Mouse (Mus musculus) heart, adult 9 months (tissue): ENCODE results near the gene Oprd1.
A peak's percentile ranks its signal among the peaks of the same experiment; 100 is the strongest.

Experiments used
- DNase-seq, 2 experiments: peaks; one replicate each; pipeline ENCODE4 v3.0.0; 2022; ENCODE audit warnings: low spot score in 2 of 2

The Oprd1 gene

DNA sequence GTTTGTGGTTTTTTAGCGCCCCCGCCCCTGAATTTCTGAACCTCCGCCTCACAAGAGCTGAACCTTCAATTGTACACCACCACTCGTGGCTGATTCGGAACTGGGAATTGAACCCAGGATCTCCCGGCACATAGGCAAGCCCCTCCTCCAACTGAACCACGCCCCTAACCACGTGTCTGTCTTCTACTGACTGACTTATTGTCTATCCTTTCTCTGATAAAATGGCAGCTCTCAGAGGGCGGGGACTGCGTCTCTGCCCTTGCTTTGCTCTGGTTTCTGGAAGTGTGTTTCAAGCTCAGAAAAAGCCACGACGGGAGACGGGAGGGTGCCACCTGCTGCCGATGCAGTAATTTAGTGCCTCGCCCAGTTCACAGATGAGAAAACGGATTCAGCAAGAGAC lies 10.4 kb downstream of the Oprd1 start:
- DNase-seq = no peak

DNA sequence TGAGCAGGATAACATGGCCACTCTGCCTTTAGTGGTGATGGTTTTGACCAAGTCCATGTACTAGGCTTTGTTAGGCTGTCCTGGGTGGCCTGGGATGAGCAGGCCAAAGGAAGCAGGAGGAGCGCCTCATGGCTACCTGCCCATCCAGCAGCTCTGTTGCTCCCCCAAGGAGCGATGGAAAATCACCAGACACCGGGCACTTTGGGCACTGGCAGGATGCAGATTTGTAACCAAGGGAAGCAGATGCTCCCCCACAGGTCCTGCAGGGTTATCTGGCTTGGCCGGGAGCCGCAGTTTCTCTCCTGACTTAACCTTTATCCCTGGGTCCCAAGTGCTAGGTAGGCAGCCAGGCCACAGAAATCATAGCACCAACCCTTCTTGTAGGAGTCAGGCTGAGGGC lies 10.9 kb downstream of the Oprd1 start:
- no peak for DNase-seq

DNA sequence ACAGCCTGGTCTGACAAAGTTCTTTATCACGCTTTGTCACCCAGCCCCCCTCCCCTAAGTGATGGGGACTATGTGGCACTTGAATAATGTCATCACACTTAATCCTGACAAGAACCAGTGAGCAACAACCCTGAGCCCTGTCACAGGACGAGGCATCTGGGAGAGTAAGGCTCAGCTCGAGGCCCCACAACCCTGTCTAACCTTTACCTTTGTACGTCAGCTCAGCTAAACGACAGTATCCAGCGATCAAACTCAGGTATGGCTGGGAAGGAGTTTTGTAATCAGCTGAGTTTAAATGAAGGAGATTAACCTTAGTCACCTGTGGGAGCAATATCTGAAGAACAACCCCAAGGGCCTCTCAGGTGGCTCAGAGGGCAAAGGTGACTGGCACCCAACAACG lies 12.0 kb downstream of the Oprd1 start:
- no peak for DNase-seq

DNA sequence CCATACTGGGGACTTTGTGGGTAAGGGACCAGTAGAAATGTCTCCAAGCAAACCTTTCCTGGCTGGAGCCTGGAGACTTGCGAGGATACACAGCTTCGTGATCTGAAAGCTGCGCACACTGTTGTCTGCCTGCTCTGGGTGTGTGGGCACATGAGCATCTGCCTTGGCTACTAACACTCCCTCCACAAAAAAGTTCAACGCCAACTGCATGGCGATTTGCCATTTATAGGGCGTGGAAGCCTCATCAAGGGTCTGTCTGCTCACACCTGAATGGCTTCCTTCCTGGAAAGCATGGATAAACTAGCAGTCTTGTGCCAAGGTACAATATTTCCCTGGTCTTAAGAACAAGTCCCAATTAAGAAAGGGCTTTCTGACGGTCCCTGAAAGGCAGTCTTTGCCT lies 12.5 kb downstream of the Oprd1 start:
- no peak for DNase-seq

DNA sequence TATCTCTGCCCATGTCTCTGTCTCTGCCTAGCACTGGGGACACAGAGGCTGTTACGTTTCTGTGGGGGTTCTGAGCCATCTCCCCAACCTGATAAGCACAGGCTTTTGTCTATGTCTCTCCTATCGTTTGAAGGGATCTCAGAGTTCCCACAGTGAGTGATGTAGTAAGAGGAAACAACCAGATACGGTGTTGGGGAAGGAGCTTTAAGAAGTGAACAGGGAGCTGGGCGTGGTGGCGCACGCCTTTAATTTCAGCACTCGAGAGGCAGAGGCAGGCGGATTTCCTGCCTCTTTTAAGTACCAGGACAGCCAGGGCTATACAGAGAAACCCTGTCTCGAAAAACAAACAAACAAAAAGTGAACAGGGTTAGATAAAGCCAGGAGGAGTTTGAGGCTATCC lies 13.2 kb downstream of the Oprd1 start:
- DNase-seq = no peak

DNA sequence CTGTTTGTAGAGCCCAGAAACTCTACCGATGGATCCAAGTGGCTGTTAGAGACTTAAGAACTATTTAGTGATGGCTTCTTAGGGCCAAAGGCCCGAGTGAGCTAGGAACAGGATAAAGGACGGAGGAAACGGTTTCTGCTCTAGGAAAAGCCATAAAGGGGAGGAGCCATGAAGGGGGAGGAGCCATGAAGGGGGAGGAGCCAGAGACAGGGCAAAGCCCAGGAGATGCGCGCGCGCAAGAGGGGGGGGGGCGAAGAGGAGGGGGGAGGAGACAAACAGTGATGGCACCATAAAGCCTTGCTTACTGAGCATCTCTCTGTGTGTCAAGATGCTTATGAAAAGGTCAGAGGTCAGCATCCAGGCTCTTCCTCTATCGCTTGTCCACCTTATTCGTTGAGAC lies 13.6 kb downstream of the Oprd1 start:
- DNase-seq = no peak

DNA sequence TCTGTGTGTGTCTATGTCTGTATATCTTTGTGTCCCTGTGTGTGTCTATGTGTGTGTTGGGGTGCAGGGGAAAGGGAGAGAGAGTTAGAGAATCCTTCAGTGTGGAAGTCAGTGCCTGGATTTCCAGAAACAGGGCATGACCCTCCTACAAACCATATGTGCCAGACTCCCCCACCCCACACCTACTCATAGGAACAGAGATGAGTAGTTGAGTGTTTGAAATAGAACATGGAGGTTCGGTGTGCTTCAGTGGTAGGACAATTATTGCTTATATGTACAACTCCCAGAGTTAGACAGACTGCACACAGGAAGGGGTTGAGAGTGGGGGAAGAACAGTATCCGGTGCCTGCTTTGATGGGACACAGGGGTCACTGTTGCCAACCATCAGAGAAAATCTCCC lies 14.2 kb downstream of the Oprd1 start:
- DNase-seq = no peak

DNA sequence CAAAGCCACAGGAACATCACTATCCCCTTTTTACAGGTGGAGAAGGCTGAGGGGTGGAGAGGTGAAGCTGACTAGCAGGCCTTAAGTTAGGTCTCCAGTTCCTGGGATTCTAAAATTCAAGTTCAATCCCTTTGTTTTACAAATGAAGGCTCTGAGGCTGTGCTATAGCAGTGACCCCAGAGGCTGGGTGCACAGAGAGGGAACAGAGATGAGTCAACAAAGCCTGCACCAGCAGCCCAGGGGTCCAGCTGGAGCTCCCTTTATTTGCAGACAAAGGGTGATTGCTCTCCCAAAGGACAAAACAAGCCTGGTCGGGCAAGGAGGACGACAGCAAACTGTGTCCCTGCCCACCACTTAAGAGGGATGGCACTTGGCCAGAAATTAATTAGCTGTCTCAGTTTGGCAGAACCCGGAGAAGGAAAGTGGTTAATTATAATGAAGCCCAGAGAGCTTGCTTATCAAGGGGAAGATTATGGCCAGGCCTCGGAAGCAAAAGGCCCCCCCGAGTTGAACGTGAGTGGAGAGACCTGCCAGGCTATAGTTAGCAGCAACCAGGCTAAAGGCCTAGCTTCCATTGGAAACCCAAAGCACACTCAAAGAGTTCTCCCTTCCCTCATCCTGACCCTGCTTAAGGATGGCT lies 15.2 kb downstream of the Oprd1 start:
- peak; percentile 42 to 44 for DNase-seq

DNA sequence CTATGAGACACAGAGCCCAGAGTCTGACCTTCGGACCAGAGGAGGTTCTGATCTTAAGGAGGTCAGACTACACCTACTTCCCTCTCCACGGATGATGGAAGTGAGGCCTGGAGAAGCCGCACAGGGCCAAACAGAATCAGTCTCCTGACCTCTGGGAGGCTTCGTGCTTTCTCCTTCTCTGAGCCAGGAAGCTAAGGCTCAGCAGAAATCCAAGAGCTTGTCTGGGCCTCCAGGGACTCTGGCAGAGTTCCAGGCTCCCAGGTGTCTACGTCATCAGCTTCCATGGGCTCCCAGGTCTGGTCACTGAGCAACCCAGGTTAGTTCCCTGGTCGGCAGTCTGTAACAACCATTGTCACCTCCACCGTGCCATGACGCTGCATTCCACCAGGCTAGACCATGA lies 17.2 kb downstream of the Oprd1 start:
- no peak for DNase-seq

DNA sequence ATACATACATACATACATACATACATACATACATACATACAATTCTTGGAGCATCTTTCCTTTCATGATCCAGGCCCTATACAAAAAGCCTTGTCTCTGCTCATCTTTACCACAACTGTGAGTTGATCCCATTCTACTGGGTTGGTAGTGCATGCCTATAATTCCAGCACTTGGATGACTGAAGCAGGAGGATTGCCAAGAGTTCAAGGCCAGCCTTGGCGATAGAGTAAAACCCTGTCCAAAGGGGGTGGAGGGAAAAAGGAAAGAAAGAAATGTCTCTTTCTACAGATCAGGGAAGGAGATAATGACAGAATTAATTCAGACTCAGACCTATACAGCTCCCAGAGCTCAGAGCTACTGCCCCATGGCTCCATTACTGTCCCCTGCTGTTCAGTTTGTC lies 21.1 kb downstream of the Oprd1 start:
- no peak for DNase-seq

DNA sequence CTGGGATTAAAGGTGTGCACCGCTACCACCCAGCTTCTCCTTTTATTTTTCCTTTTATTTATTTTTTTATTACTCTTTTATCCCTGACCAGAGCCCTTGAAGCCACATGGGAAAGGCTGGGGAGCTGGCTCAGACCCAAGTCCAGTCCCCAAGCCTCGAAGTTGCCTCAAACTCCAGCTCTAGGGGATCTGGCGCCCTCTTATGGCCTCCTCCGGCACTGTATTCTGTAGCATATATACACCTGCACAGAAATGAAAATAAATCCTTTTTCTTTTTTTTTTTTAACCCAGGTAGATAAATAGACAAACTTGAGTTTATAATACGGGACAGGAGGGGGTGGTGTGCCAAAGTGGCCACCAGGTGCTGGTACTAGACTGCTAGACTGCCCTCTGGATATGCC lies 22.6 kb downstream of the Oprd1 start:
- no peak for DNase-seq

DNA sequence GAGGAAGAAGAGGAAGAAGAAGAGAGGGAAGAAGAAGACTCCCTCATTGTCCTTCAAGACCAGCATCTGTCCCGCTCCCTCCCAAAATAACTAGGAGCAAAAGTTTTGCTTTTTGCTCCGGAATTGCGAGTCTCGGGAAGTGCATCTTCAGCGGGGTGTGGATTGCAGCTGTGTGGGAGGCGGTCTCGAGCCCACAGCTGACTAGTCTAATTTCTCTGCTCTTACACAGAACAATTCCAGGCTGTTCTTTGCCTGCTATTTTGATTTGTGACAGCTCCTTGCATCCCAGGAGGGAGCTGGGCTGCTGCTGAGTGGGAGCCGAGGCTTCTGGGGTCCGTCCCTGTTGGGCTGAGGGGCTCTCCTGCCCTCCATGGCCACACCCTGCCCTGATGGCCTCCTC lies 24.7 kb downstream of the Oprd1 start:
- no peak for DNase-seq

DNA sequence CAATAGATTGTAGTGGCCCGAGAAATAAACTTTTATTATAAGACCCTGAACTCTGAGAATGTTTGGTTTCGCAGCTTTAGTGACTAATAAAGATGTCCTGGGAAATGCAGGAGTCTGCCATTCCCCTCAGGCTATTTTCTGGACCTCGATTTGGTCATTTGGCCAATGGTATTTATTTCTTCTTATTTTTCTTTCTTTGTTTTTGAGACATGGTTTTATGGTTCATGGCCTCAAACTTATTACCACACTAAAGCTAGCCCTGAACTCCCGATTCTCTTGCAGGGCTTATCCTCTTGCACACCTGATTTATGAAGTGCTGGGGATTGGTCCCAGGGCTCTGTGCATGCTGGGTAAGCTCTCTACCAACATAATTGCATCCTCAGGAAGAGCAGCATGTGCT lies 28.0 kb downstream of the Oprd1 start:
- DNase-seq = no peak

DNA sequence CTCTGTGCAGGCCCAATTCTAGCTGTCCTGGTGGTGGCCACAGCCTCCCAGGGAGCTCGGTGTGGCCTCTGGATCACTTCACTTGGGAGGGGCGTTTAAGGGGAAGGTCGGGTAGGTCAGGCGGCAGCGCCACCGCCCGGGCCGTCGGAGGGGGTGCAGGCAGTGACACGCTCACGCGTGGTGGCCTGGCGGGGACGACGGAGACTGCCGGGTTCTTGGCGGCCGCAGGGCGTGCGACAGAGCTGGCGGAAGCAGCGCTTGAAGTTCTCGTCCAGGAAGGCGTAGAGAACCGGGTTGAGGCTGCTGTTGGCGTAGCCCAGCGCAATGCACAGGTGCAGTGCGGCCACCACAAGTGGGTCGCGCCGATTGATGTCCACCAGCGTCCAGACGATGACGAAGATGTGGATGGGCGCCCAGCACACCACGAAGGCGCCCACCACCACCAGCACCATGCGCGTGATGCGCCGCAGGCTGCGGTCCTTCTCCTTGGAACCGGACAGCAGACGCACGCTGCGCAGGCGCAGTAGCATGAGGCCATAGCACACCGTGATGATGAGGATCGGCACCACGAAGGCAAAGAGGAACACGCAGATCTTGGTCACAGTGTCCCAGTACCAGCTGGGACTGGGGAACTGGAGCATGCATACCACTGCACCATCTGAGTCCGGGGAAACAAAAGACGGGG lies 30.7 kb downstream of the Oprd1 start:
- DNase-seq = no peak

DNA sequence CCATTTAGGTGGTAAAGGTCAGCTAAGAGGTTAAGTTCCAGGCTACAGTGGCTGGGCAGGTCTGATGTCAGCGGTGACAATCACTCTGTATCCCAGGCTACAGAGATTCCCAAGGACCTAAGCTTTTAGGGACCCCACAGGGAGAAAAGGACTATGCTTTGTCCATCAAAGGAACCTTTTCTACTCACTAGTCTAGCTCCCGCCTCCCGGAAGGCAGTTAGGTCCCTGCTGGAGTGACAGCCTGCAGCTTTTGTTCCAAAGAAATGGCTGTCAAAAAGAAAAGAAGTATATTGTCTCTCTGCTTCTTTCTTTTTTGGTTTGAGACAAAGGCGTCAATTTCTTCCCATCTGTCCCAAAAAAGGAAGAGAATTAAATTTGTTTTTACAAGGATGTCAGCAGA lies 33.1 kb downstream of the Oprd1 start:
- DNase-seq = no peak

DNA sequence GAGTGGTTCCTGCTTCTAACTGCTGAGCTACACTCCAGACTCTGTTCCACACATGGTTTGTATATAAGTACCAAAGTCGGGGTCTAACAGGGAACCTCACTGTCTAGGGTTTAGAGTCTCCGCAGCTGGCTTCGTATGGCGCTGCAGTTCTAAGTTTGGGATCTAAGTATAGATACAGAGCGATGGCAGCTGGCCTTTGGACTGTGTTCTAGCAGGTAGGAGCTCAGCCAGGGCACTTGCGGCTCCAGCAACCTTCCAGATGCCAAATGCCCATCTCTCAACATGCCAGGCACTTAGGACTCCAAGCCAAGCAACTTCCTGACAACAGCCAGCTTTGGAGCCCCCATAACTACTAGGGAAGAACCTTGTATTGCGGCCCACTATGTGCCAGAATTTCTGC lies 36.1 kb downstream of the Oprd1 start:
- DNase-seq = peak in 1 of 2 experiments; percentile 27

DNA sequence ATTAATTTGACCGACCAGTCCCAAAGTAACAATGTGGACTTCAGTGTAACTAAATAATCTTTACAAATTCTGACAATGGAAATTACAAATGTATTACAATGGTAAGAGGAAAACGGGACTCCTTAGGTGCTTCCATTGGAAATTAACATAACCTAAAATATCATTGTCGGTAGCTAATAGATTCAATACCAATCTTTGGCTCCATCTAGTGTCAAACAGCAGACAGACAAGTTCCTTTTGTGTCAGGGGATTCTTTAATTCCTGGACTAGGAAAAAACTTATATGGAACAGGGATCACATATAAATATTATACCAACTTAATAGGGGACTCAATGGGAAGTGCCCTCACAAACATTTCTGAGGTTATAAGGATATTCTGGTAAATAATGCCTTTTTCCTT lies 43.1 kb downstream of the Oprd1 start:
- DNase-seq = no peak

DNA sequence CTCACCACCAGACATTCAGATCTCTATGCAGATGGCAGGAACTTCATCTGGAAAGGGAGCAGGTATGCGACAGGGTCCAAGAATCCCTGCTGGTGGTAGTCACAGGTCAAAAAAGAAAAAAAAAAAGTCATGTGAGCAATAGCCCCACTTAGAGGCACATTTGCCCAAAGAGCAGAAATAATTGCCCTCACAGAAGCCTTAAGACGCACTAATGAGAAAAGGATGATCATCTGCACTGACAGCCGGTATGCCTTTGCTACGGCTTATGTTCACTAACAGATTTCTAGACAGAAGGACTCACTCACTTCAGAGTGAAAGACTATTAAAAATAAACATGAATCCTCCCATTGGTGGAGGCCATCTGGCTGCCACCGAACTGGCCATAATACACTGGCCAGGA lies 44.7 kb downstream of the Oprd1 start:
- no peak for DNase-seq

DNA sequence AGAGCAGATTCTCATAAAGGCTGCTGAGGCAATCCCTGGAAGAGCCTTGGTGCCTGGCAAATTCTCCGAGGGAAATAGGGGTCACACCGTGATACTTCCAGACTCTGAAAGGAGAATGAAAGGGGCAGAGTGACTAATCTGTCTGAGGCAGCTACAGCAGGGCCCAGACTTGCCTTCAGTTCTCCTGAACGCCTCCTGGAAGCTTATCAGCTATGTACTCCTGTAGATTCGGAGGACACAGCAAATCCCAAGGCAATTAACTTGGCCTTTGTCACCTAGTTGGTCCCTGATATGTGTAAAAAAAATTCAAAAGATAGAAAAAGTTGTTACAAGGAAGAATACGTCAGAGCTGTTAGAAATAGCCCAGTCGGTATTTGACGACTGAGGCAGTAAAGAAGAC lies 49.2 kb downstream of the Oprd1 start:
- DNase-seq = no peak

DNA sequence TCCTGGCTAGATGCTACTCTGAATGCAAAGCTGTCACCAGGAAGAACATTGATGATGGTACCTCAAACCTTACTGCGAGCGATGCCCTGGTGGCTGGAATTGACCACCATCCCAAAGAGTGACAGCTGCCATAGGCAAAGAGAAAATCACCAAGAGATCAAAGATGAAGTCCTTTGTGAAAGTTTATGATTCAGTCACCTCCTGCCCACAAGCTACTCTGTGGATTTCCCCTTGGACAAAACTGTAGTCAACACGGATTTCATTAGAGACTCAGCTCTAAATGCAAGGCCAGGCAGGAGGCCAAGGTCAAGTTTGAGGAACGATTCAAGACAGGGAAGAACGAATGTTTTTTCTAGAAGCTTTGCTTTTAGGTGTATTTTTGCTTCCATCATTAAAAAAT lies 50.4 kb downstream of the Oprd1 start:
- no peak for DNase-seq

DNA sequence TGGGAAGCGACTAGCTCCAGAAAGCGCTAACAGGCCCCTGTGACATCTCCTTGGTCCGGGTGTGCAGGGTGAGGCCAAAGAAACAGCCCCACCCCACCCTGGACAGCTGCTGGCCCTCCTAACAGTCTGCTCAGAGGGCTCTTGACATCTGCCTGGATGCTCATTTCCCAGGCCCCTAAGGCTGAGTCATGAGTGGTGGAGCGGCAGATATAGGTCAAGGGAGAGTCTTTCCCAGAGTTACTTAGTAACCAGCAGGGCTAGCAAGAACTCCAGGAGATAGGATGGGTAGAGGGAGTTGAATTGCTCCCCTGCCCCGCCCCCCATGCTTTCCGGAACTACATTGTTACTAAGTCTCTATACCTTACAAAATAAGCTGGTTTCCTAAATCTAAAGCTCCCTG lies 51.1 kb downstream of the Oprd1 start:
- DNase-seq = no peak

DNA sequence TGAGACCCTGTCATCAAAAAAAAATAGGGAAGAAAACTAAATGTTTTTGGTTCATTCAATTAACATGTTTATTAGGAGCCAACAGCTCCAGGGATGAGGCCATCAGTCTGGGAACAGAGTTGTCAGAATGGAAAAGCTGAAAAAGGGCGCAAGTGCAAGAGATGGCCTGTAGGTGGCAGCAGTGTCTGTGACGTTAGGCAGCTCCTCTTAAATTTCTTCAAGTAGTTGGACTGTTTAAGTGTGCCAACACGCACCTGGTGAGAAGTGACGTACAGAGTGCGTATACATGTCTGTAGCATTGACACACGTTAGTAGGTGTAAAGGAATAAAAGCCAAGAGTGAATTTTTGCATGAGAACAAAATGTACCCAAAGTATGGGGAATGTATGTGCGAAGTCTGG lies 55.4 kb downstream of the Oprd1 start:
- DNase-seq = no peak

DNA sequence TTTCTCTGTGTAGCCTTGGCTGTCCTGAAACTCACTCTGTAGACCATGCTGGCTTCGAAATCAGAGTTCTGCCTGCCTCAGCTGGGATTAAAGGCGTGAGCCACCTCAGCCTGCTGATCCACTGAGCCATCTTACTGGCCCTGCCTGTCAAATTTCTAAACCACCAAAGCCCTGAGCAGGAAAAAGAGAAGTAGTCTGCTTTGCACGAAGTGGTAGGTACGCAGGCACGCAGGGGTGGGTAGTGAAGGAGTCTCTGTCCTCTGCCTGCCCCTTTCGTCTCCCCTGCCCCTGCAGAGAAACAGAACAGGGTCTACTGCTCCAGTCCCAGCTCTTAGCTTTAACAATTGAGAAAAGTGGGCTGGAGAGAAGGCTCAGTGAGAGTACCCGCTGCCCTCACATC lies 59.2 kb downstream of the Oprd1 start:
- DNase-seq = no peak

DNA sequence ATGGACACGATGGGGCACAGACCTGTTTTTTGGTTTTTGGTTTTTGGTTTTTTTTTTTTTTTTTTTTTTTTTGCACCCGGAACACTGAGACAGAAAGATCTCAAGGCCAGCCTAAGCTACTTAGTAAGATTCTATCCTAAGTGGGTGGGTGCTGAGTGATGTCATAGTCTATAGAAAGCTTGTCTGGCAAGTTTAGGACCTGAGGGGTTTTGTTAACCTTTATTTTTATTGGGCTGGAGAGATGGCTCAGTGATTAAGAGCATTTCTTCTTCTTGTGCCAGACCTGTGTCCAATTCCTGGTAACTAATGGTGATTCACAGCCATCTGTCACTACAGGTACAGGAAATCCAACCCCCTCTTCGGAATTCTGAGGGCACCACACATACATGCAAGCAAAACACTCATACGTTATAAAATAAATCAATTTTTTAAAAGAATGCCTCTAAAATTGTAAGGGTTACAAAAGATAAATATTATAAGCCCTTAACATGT lies 63.7 kb downstream of the Oprd1 start:
- DNase-seq = no peak
